Mouse (Mus musculus) E14TG2a.4 (cell line): Measurements from ENCODE around the gene Tmem174.

Experiments used
- H3K27me3 ChIP-seq: 2 replicates; pipeline ENCODE4 v1.6.1; 2014; ENCODE audit warnings: low read length, control low read depth; ENCODE audit not compliant: insufficient read depth
- H3K36me3 ChIP-seq: 2 replicates; pipeline ENCODE4 v1.6.1; 2014; ENCODE audit warnings: low read length, control low read depth; ENCODE audit not compliant: insufficient read depth
- H3K4me1 ChIP-seq: replicated peaks from 2 replicates; pipeline ENCODE4 v1.6.1; 2014; ENCODE audit warnings: low read depth, low read length, control low read depth
- H3K4me3 ChIP-seq: replicated peaks from 2 replicates; pipeline ENCODE4 v1.5.1; 2014; ENCODE audit warnings: mild to moderate bottlenecking, low read length
- H3K9me3 ChIP-seq: 2 replicates; pipeline ENCODE4 v1.6.1; 2014; ENCODE audit warnings: low read length, control low read depth
- CTCF ChIP-seq: conservative IDR thresholded peaks from 2 replicates; pipeline ENCODE4 v1.5.1; 2014; ENCODE audit warnings: low read length
- NANOG ChIP-seq: IDR thresholded peaks from 2 replicates; pipeline ENCODE4 v1.6.1; 2014; ENCODE audit warnings: borderline replicate concordance, low read length, mixed read lengths
- POU5F1 ChIP-seq: IDR thresholded peaks from 2 replicates; pipeline ENCODE4 v1.6.1; 2014; ENCODE audit warnings: low read length, borderline replicate concordance

The Tmem174 gene

DNA sequence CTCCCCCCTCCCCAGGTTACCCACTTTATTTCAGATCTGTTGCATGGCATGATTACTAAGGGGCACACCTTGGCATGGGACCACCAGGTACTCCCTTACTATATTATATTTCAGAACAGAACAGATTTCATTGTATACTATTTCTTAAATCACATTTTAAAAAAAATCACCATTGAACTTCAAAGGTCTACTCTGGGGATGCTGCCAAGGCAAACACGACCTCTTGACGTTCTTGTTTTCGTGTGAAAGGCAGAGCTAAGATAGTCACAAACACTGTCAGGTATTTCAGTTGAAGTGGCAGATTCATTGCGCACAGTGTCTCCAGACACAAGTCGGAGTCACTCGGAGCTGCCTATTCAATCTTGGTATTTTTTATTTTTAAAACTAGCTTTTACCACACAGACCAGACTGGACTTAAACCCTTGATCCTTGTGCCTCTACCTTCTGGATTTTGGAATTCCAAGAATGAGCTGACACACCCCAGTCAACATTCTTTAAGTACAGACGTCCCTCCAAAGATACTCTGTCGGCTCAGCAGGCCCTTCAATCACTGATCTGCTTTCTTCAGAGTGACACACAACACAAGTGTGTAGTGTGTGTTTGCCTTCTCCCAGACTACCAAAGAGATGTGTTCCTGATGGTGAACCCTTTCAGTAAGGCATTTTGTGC lies 14.2 kb downstream of the Tmem174 start:
- peaks cover 43% of the 10 kb centered on the region for H3K9me3 ChIP-seq
- no peaks in the 10 kb centered on the region for H3K4me1 ChIP-seq
- TF ChIP-seq NANOG, result no peak
- TF ChIP-seq CTCF, result no peak
- no peak for TF ChIP-seq POU5F1
- H3K27me3 ChIP-seq, result no peaks in the 10 kb centered on the region
- H3K36me3 ChIP-seq, result no peaks in the 10 kb centered on the region
- no peak overlapping the region for H3K4me3 ChIP-seq

DNA sequence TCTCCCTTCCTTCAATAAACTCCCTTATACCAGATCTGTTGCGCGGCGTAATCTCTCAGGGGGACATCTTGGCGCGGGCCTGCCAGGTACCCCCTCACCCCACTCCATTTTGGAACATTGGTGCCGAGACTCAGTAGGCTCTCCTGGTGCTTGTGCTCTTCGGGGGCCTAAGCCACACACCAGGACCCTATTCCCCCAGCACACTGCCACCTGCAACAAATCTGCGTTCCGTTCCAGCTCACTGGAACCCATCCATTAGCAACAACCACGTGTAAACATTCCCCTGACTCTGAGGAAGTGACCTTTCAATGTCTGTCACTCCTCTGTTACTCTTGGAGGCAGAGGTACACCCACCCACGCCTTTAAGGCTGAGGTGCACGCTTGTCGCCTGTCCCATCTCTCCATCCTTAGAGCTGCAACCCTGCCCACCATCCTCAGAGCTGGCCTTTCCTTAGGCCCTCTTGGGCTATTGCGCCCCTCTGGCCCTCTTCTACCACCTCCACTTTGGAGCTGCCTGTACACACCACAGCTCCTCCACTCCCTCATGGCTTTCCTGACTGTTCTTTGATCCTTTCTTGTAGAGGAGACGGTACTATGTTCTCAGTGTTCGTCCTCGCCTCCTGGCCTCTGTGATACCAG lies 19.7 kb downstream of the Tmem174 start:
- peaks cover 6% of the 10 kb centered on the region for H3K27me3 ChIP-seq
- H3K36me3 ChIP-seq, result no peaks in the 10 kb centered on the region
- TF ChIP-seq CTCF, result no peak
- TF ChIP-seq POU5F1, result no peak
- TF ChIP-seq NANOG, result no peak
- H3K4me3 ChIP-seq, result no peak overlapping the region
- H3K9me3 ChIP-seq, result peaks cover 27% of the 10 kb centered on the region
- no peaks in the 10 kb centered on the region for H3K4me1 ChIP-seq

GRCm38 (mm10) chr13:98607885-98608477 lies 29.2 kb downstream of the Tmem174 start:
- TF ChIP-seq NANOG (no peak), CTCF (no peak), POU5F1 (no peak)

DNA sequence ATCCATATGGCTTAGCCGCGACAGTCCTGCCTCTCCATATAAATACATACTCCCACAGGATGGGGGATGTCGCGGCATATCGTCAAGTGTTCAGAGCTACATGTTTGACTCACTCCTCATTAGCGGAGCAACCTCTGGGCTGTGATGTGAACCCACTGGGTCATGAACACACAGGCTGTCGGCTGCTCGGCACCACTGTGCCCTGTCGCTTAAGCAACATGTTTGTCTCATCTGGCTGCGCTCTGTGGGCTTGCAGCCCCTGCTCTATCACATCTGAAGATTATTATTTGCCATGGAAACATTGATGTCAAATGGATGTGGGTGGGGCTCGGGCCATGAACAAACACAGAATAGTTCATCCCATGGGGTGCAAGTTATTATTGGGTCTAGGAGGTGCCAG lies 33.4 kb downstream of the Tmem174 start:
- no peak for TF ChIP-seq NANOG
- TF ChIP-seq CTCF, result no peak
- TF ChIP-seq POU5F1, result no peak
- Histone ChIP-seq H3K4me1 (no peaks in the 10 kb centered on the region), H3K27me3 (no peaks in the 10 kb centered on the region), H3K9me3 (0 out of 2 replicates have a peak, but pooled peaks cover 5% of the 10 kb centered on the region), H3K4me3 (no peak overlapping the region), H3K36me3 (no peaks in the 10 kb centered on the region)

More at GRCm38 (mm10) chr13:98607885-98608477, 29.2 kb downstream of the Tmem174 start:
- H3K4me1 ChIP-seq, result no peaks in the 10 kb centered on the region
- H3K36me3 ChIP-seq, result no peaks in the 10 kb centered on the region
- H3K9me3 ChIP-seq, result 0 out of 2 replicates have a peak, but pooled peaks cover 5% of the 10 kb centered on the region
- no peak overlapping the region for H3K4me3 ChIP-seq
- H3K27me3 ChIP-seq, result peaks cover 14% of the 10 kb centered on the region

- Histone ChIP-seq H3K4me1 (0 out of 2 replicates have a peak, but pooled peaks cover 5% of the 10 kb centered on the region), H3K9me3 (no peaks in the 10 kb centered on the region), H3K27me3 (peaks cover 9% of the 10 kb centered on the region), H3K4me3 (no peak overlapping the region), H3K36me3 (no peaks in the 10 kb centered on the region)
- TF ChIP-seq NANOG (no peak), CTCF (peak; percentile 63)
Measured at GRCm38 (mm10) chr13:98596746-98597145, 40.5 kb downstream of the Tmem174 start.

DNA sequence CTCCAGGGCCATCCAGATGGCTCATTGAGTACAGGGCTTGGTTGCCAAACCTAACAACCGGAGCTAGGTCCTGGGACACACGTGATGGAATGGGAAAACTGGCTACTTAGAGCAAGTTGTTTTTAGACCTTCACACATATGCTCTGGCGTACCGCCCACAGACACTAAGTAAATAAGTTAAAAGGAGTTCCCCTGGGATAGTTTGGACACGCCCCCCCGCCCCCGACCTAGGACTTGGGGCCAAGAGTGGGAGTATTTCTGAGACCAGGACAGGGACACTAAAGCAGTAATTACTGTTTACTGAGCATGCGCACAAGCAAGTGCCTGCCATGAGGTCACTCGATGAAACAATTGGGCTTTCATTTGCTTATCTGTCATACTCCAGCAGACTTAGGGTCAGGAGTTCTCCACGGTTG lies 42.5 kb downstream of the Tmem174 start:
- Histone ChIP-seq H3K9me3 (no peaks in the 10 kb centered on the region), H3K4me3 (no peak overlapping the region), H3K4me1 (0 out of 2 replicates have a peak, but pooled peaks cover 9% of the 10 kb centered on the region), H3K27me3 (peaks cover 20% of the 10 kb centered on the region), H3K36me3 (no peaks in the 10 kb centered on the region)
- TF ChIP-seq NANOG (no peak), CTCF (no peak), POU5F1 (no peak)

DNA sequence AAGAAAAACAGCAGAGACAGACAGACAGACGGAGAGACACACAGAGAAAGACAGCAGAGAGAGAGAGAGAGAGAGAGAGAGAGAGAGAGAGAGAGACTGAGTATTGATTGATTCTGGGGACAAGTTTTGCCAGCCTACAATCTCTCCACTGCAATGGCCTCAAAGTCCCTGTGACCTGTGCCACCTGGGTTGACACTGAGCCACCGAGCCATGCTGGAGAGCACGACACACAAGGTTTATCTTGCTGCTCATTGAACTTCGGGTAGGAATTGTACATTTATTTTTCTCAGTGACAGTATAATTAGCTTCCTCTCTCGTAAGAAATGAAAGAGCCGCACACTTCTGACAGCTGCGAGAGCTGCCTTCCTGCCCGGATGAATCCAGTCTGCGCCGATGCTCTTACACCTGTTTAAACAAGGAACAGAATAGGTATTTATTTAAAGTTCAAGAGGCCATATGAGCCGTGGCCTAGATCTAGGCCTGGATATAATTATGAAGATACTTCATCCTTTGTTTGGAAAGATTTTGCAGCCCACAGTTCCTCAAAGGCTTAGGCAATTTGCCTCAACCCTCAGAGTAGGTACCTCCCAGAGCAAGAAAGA lies 43.2 kb downstream of the Tmem174 start:
- Histone ChIP-seq H3K4me3 (no peak overlapping the region), H3K9me3 (no peaks in the 10 kb centered on the region), H3K4me1 (peaks cover 11% of the 10 kb centered on the region; the same call in 1 of the 2 replicates), H3K27me3 (peaks cover 27% of the 10 kb centered on the region), H3K36me3 (no peaks in the 10 kb centered on the region)
- TF ChIP-seq NANOG (no peak), CTCF (no peak), POU5F1 (no peak)

- Histone ChIP-seq H3K9me3 (no peaks in the 10 kb centered on the region), H3K4me3 (no peak overlapping the region), H3K4me1 (peaks cover 30% of the 10 kb centered on the region), H3K36me3 (no peaks in the 10 kb centered on the region), H3K27me3 (peaks cover 47% of the 10 kb centered on the region)
- TF ChIP-seq CTCF (no peak), POU5F1 (no peak), NANOG (no peak)
Measured at GRCm38 (mm10) chr13:98591406-98591805, 45.8 kb downstream of the Tmem174 start.
